Mouse (Mus musculus): Measurements from ENCODE around the gene Dis3l2. TPM values are rescaled to one million over a fixed set of nuclear protein-coding genes. Genes with fewer than 3 reads are reported as not detected.
A peak's percentile ranks its signal among the peaks of the same experiment; 100 is the strongest.

The Dis3l2 gene
- total and polyA plus RNA-seq, 3 experiments, result 12.4 to 17.4 (median 16.5) TPM

GRCm38 (mm10) chr1:86750094-86750493, 46.5 kb downstream of the Dis3l2 start:
- Histone ChIP-seq H3K9me3 (replicated peaks; ENCODE audit: low read length) (no peaks in the 10 kb centered on the region), H3K9ac (ENCODE audit: insufficient read depth, low read depth) (no peak overlapping the region), H3K27ac (ENCODE audit: insufficient read depth, low read depth) (no peak overlapping the region), H3K36me3 (replicated peaks in 1 of 2; ENCODE audit: control insufficient read depth in 1 of 2, insufficient read depth in 1 of 2, low read length in 1 of 2) (peaks cover 2 to 40% of the 10 kb centered on the region in 2 experiments), H3K4me2 (ENCODE audit: insufficient read depth, low read depth, poor library complexity, severe bottlenecking) (no peak overlapping the region), H3K4me1 (ENCODE audit: control insufficient read depth in 1 of 2, insufficient read depth in 2 of 2) (peaks cover 6 to 32% of the 10 kb centered on the region in 2 experiments), H3K4me3 (replicated peaks in 1 of 3; ENCODE audit: low read depth in 2 of 3, low read length in 2 of 3, poor library complexity in 1 of 3) (peak overlapping the region in 1 of 3 experiments; percentile 6), H3K27me3 (replicated peaks) (no peaks in the 10 kb centered on the region), H3K79me2 (replicated peaks; ENCODE audit: control insufficient read depth, extremely low read depth, insufficient read depth, poor library complexity, severe bottlenecking) (no peaks in the 10 kb centered on the region)
- TF ChIP-seq EP300 (IDR thresholded peaks at IDR 0.05; ENCODE audit: low read length) (peak; percentile 44; the same call in 1 of the 2 replicates), NELFE (IDR thresholded peaks at IDR 0.05; ENCODE audit: low read depth, low read length) (no peak), ZNF384 (IDR thresholded peaks at IDR 0.05; ENCODE audit: low read depth, low read length) (peak; percentile 76; the same call in 1 of the 2 replicates)
- peak; percentile 37 for DNase-seq (ENCODE audit: extremely low read depth)
- in situ Hi-C loops (cut with MboI; ENCODE audit: low pct_ligation_motif_present, low pct_unique_long_range_greater_than_20kb, low sequenced_read_pairs), result no loop called here
- dilution Hi-C loops (cut with MboI; ENCODE audit: extremely low pct_ligation_motif_present, extremely low pct_unique_long_range_greater_than_20kb, low sequenced_read_pairs), result no loop called here

GRCm38 (mm10) chr1:86753416-86753815, 49.8 kb downstream of the Dis3l2 start:
- Histone ChIP-seq H3K36me3 (replicated peaks in 1 of 2; ENCODE audit: control insufficient read depth in 1 of 2, insufficient read depth in 1 of 2, low read length in 1 of 2) (peaks cover 2 to 19% of the 10 kb centered on the region in 2 experiments), H3K79me2 (replicated peaks; ENCODE audit: control insufficient read depth, extremely low read depth, insufficient read depth, poor library complexity, severe bottlenecking) (no peaks in the 10 kb centered on the region), H3K4me2 (ENCODE audit: insufficient read depth, low read depth, poor library complexity, severe bottlenecking) (no peak overlapping the region), H3K4me3 (replicated peaks in 1 of 3; ENCODE audit: low read depth in 2 of 3, low read length in 2 of 3, poor library complexity in 1 of 3) (no peak overlapping the region), H3K9ac (ENCODE audit: insufficient read depth, low read depth) (no peak overlapping the region), H3K27me3 (replicated peaks) (no peaks in the 10 kb centered on the region), H3K9me3 (replicated peaks; ENCODE audit: low read length) (no peaks in the 10 kb centered on the region), H3K4me1 (ENCODE audit: control insufficient read depth in 1 of 2, insufficient read depth in 2 of 2) (peaks cover 6 to 36% of the 10 kb centered on the region in 2 experiments), H3K27ac (ENCODE audit: insufficient read depth, low read depth) (no peak overlapping the region)
- no peak for DNase-seq (ENCODE audit: extremely low read depth)
- no peak for TF ChIP-seq MAZ (IDR thresholded peaks at IDR 0.05; ENCODE audit: low read depth, low read length)
- TF ChIP-seq NELFE (IDR thresholded peaks at IDR 0.05; ENCODE audit: low read depth, low read length), result no peak
- dilution Hi-C loops (cut with MboI; ENCODE audit: extremely low pct_ligation_motif_present, extremely low pct_unique_long_range_greater_than_20kb, low sequenced_read_pairs) (no loop called here), in situ Hi-C loops (cut with MboI; ENCODE audit: low pct_ligation_motif_present, low pct_unique_long_range_greater_than_20kb, low sequenced_read_pairs) (no loop called here)

GRCm38 (mm10) chr1:86754335-86754734, 50.7 kb downstream of the Dis3l2 start:
- no peak overlapping the region for H3K4me3 ChIP-seq (replicated peaks in 1 of 3; ENCODE audit: low read depth in 2 of 3, low read length in 2 of 3, poor library complexity in 1 of 3)
- H3K27ac ChIP-seq (ENCODE audit: insufficient read depth, low read depth), result no peak overlapping the region
- TF ChIP-seq RCOR1 (conservative IDR thresholded peaks at IDR 0.05; ENCODE audit: low read depth, low read length), result no peak
- TF ChIP-seq ZC3H11A (IDR thresholded peaks at IDR 0.05; ENCODE audit: low read depth, low read length), result no peak
- TF ChIP-seq ELF1 (IDR thresholded peaks at IDR 0.05; ENCODE audit: low read depth, low read length), result no peak
- no peak for TF ChIP-seq KAT2A (IDR thresholded peaks at IDR 0.05; ENCODE audit: insufficient replicate concordance, low read length)
- no peak for TF ChIP-seq HCFC1 (IDR thresholded peaks at IDR 0.05; ENCODE audit: low read depth, low read length)
- TF ChIP-seq MXI1 (IDR thresholded peaks at IDR 0.05; ENCODE audit: low read depth, low read length), result no peak
- TF ChIP-seq ZMIZ1 (IDR thresholded peaks at IDR 0.05; ENCODE audit: low read depth, low read length), result no peak
- TF ChIP-seq TCF12 (IDR thresholded peaks at IDR 0.05; ENCODE audit: low read depth, low read length), result no peak
- TF ChIP-seq NRF1 (IDR thresholded peaks at IDR 0.05; ENCODE audit: low read depth, low read length), result no peak
- TF ChIP-seq POLR2A (IDR thresholded peaks at IDR 0.05; ENCODE audit: low read depth, low read length), result no peak
- no peak for TF ChIP-seq UBTF (IDR thresholded peaks at IDR 0.05; ENCODE audit: low read depth, low read length)
- TF ChIP-seq MEF2A (IDR thresholded peaks at IDR 0.05; ENCODE audit: borderline replicate concordance, low read depth, low read length), result no peak
- TF ChIP-seq GABPA (IDR thresholded peaks at IDR 0.05; ENCODE audit: insufficient replicate concordance, low read depth, low read length), result no peak
- no peak for TF ChIP-seq ETS1 (conservative IDR thresholded peaks at IDR 0.05; ENCODE audit: low read depth, low read length)
- TF ChIP-seq USF1 (IDR thresholded peaks at IDR 0.05; ENCODE audit: low read depth, low read length), result no peak
- no peak for TF ChIP-seq RAD21 (IDR thresholded peaks at IDR 0.05; ENCODE audit: low read depth, low read length)
- no peaks in the 10 kb centered on the region for H3K9me3 ChIP-seq (replicated peaks; ENCODE audit: low read length)
- no peak for DNase-seq (ENCODE audit: extremely low read depth)
- H3K36me3 ChIP-seq (replicated peaks in 1 of 2; ENCODE audit: control insufficient read depth in 1 of 2, insufficient read depth in 1 of 2, low read length in 1 of 2), result peaks cover 2 to 17% of the 10 kb centered on the region in 2 experiments
- no peaks in the 10 kb centered on the region for H3K79me2 ChIP-seq (replicated peaks; ENCODE audit: control insufficient read depth, extremely low read depth, insufficient read depth, poor library complexity, severe bottlenecking)
- no peak overlapping the region for H3K9ac ChIP-seq (ENCODE audit: insufficient read depth, low read depth)
- H3K4me2 ChIP-seq (ENCODE audit: insufficient read depth, low read depth, poor library complexity, severe bottlenecking), result no peak overlapping the region
- no peaks in the 10 kb centered on the region for H3K27me3 ChIP-seq (replicated peaks)
- H3K4me1 ChIP-seq (ENCODE audit: control insufficient read depth in 1 of 2, insufficient read depth in 2 of 2), result peaks cover 6 to 35% of the 10 kb centered on the region in 2 experiments
- in situ Hi-C loops (cut with MboI; ENCODE audit: low pct_ligation_motif_present, low pct_unique_long_range_greater_than_20kb, low sequenced_read_pairs), result no loop called here
- dilution Hi-C loops (cut with MboI; ENCODE audit: extremely low pct_ligation_motif_present, extremely low pct_unique_long_range_greater_than_20kb, low sequenced_read_pairs), result no loop called here

Measured in CH12.LX (cell line).